Mouse (Mus musculus): ENCODE results near the gene Kcng3.

The Kcng3 gene

DNA sequence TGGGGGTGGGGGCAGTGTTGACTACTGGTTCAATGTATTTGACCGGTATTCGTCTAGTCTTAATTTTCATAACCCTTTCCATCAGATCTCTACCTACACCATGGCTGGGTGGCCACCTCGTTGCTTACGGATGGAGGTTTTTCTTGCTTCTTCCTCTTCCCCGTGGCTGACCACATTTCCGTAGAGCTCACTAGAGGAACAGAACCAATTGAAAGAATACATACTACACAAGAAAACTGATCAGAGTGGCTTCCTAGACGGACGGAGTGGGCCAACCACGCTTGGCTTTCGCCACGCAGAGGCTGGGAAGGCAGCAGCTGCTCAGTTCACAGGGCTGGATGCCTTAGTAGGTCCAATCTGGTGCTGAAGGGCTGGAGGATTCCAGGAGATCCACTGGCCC lies 75.9 kb downstream of the Kcng3 start:
- no peak for DNase-seq (ENCODE audit: low read depth, low spot score)

DNA sequence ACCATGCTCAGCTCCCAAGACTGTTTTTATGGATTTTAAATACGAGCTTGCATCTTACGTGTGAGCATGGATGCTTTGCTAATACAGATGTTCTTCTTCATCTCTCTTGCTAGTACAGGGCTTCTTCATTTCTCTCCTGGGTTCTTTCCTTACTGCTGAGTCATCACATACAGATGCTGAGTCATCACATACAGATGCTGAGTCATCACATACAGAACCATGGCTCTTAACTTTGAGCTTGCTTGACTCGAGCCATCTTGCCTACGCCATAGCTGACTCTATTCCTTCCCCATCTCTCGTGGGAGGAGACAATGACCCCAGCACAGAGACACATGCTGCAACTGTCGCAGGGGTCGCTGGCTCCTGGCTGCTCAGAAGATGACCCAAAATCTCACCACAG lies 76.7 kb downstream of the Kcng3 start:
- no peak for DNase-seq (ENCODE audit: low read depth, low spot score)

DNA sequence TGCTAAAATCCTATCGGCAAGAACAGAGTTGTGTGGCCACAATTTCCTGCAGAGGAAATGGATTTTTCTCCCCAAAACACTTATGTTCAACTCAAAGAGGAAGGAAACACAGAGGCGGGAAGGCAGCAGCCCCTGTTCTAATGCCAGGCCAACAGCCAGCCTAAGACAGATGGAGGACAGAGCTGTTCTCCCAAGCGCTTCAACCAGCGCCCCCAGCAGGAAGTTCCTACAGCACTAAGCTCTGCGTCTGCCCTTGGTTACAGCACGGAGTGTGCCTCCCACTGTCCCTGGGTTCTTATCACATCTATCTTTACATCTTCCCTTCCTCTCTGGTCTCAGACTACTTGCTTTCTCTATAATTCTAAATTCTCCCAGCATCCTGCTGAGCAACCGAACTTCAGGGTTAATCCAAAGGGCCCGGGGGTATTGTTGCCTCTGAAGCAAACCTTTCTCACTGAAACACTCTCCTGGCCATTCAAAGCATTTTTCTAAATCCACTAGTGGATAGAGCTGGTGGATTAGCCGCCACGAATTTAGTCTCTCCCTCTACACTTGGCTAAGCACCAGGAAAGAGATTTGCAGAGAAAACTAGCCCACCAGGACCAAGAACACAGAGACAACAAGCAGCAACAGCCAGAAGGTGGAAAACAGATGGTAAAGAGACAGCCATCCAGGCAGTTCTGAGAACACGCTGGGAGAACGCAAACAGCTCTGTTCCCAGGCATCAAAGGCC lies 83.0 kb downstream of the Kcng3 start:
- DNase-seq (ENCODE audit: low read depth, low spot score): no peak

DNA sequence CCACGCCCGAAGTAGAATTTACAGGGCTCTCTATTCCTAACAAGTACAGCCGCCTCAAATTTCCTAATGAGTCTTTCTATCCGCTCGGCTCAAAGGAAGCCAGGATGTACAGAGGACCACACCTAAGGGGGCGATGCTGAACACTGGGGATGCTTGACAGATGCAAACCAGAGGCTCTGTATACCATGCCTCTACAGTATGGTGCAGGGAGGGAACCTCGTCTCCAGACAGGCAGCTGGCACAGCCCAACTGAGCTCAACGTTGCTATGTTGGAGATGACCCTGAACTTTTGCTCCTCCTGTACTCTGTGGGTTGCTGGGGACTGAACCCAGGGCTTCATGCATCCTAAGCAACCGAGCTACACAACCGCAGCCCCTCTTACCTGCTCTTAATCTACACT lies 84.5 kb downstream of the Kcng3 start:
- DNase-seq (ENCODE audit: low read depth, low spot score): no peak

DNA sequence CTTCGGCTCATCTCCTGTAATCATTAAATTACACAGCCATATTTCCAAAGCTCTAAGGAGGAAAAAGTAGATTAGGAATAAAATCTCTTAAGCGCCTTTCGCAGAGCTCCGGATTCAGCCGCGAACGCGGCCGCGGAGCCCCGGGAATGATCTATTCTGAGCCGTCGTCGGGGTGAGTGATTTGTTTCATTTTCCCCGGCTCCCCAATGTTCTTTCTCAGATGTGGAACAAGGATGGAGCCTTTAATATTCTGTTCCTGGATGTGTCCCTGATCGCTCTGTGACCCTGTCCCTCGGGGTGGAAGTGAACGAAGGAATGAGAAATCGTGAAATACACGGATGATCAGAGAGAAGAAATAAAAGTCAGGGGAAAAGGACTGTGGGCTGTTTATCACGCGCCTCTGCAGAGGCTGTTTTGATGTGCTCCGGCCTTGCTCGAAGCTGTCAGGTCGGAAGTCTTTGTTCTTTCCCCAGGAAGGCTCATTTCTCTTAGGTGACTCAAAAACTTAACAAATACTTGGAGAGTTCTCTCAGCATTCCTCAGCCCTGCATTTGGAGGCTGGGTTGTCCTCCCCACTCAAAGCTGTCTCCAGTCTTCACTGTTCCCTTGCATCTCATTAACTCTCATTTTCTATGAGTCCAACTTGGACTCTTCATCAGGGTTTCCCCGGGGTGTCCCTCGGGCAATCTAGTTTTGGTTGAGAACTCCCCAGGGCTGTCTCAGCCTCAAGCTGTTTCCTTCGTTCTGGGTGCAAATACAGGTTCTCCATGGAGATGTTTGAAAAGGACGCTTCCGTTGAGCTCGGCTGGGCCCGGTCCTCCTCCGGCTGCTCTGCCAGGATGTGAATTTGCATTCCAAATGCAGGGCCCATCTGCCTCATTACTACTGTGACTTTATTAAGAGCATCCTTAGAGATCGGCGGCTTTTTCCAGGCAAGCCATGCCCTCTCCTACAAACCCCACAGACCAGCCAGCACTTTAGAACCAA lies 85.6 kb downstream of the Kcng3 start:
- DNase-seq (ENCODE audit: low read depth, low spot score): no peak

DNA sequence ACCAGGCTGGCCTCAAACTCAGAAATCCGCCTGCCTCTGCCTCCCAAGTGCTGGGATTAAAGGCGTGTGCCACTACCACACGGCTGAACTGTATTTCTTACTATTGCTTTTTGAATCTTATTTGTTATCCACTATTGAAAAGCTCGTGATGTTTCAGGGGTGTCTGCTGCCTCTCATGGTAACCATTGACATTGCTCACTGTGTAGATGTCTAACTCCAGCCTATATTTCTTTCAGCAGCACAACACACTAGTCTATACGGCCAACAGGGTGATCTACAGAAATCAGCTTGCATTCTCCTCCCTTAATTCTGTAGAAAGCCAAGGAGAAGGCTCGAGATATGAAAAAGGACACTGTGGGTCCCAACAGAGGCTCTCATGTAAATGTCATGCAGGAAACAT lies 86.4 kb downstream of the Kcng3 start:
- DNase-seq (ENCODE audit: low read depth, low spot score): no peak

DNA sequence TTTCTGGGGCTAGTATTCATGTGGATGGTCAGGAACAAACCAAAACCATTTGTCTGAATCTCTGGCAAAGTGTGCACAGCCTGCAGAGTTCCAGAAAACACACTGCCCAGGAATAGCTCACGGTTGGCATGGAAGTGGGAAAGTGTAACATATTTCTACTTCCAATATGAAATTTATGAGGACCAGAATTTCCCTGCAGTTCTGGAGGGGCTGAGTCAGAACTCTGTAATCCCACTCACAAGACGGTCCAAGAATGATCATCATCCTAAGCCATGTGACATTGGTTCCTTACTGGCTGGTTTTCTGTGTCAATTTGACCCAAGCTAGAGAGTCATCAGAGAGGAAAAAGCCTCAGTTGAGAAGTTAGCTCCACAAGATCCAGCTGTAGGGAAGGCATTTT lies 89.3 kb downstream of the Kcng3 start:
- DNase-seq (ENCODE audit: low read depth, low spot score): no peak

DNA sequence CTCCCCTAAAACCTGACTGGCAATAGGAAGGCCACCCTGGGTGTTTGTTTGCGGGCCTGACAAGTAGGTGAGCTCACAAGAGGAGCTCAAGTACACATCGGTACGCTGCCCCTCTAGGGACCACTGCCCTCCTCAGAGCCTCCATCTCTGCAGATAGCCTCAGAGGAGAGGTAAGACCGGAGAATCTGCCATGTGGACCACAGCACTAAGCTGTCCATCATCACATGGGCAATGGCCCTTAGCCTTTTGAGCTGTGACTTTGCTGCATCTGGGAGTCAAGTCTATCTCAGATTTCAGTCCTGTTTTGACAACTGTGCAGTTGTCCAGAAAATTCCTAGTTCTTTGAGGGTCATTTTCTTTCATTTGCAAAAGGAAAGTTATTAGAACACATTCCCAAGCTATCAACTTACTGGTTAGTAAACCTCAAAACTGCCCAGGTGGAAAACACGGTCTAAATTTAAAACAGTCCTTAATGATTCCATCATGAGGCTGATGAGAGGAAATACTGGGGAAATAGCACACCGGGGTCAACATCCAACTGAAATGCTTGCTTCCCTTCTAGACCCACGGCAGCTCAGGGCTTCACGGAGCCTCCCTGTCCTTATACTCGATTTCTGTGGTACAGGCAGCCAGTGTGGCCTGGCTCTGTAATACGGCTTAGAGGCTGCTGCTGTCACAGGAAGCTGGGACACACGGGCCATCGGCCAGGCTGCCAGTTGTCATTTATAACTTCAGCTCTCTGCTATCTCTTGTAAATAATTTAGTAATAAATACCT lies 92.2 kb downstream of the Kcng3 start:
- no peak for DNase-seq (ENCODE audit: low read depth, low spot score)

DNA sequence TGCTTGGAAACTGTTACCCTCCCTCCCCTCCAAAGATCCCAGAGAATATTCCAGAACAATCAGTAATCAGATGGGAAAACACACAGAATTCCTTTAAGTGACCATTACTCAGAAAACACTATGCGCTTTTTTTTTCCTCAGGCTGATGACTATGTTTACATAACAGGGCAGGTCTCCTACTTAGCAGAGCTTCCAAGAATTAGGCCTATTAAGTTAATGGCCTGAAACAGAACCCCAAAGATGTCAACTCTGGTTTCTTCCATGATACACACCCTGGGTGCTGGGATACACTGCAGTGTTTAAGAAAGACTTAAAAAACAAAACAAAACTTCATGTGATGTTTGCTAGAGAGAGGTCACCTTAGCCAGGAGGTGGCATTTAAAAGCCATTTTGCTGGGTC lies 93.0 kb downstream of the Kcng3 start:
- no peak for DNase-seq (ENCODE audit: low read depth, low spot score)

DNA sequence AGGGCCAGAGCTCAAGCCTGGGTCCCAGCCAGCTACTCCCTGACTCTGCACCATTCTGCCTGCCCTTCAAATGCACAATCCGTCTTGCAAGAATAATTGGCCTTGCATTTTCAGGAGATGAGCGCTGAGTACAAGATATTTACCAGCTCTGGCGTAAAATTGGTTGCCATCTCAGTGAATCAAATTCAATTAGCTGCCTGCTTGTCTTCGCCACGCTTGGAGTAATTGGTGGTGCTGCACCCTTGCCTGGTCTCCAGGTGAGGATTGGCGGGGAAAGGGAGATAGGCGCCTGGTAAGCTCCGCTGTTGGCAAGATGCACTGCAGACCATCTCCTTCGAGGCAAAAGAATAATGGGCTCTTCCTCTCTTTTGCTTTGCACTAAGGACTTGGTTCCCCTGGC lies 93.6 kb downstream of the Kcng3 start:
- DNase-seq (ENCODE audit: low read depth, low spot score): no peak
